Mouse (Mus musculus): ENCODE results near the gene Diras1.
"Not testable (repeated sequence)": the region's sequence is repeated elsewhere in the genome, so short reads cannot be mapped to it uniquely, and the experiment has no call there.

Diras1 gene

DNA sequence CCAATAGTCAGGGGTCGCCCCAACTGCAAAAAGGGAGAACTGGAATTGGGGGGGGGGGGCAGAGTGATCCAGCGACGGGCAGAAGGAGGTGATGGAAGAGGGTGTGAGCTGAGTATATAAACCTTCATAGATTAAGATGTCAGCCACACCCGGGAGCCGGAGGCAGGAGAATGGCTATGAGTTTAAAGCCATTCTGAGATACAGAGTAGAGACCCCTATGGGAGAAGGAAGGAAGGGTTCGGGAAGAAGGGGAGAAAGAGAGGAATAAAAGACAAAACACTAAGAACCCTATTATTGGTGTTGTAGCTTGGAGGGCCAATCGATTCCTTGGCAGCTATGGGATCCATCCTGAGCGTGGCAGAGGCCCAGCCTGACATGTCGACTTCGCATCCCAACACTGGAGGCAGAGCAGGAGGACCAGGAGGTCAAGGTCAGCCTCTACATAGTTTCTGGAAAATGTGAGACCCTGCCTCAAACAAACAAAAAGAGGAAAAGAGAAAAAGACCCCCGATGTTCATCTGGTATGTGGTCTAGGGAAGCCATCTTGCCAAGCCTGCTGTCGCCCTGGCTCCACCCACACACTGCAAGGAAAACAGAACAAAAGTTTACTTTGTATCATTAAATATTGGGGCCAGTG, at the start of gene Diras1:
TSS of gene Diras1 (minus strand) at position 24 of the 637 bp plus-strand sequence.
- DNase-seq (ENCODE audit: low spot score in 2 of 2): no peak

DNA sequence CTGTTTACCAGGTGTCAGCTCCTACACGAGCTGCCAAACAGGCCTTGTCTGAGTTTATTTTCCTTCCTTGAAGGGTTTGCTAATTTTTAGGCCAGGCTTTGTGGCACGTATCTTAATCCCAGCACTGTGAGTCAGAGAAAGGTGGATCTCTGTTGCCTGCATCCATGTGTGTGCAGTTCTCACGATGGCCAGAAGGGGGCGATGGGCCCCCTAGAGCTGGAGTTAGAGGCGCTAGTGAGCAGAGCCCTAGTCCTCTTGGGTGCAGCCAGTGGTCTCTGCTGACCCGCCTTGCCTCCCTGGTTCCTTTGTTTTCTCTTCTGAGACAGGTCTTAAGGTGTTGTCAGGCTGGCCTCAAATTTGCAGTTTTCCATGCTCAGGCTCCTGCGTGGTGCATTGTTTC, 48.0 kb upstream of the Diras1 start:
- DNase-seq (ENCODE audit: low spot score in 2 of 2): no peak

DNA sequence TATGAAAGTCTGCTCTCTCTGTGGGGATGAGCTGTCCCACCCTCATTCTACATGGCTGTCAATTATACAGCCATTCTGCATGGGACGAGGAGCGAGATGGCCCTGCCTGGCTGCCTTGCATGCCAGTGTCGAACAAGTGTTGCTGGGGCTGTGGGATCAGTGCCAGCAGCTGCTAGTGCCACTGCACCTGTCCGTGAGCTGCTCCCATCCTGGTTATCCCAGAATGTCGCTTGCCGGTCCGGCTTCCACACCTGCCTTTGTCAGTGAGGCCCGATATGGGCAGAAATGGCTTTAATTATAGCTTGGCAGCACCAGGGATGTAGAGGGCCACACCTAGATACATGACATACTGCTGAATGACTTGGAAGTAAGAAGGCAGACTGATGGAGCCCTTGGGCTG, 46.8 kb upstream of the Diras1 start:
- DNase-seq (ENCODE audit: low spot score in 2 of 2): no peak

DNA sequence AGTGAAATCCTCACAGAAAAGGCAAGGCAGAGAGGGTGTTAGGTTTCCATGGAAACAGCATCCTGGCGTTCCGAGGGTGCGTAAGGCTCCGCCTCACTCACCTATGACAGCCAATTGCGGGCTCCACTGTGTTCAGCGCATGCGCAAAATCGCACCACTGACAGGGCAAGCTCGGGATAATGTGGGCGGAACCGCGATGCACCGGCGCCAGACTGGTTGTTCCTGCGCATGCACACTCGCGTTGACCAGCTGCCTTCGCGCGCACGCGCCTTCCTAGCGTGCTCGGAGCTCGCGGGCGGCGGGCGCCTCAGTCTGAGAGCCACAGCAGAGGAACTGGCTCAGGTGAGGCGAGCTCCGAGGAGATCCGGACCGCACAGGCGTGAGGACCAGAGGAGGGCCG, 44.4 kb upstream of the Diras1 start, which contains the start of gene Thop1:
TSS of gene Thop1 (plus strand) at position 200 of the 400 bp plus-strand sequence.
- peak; percentile 96 to 97 for DNase-seq (ENCODE audit: low spot score in 2 of 2)

DNA sequence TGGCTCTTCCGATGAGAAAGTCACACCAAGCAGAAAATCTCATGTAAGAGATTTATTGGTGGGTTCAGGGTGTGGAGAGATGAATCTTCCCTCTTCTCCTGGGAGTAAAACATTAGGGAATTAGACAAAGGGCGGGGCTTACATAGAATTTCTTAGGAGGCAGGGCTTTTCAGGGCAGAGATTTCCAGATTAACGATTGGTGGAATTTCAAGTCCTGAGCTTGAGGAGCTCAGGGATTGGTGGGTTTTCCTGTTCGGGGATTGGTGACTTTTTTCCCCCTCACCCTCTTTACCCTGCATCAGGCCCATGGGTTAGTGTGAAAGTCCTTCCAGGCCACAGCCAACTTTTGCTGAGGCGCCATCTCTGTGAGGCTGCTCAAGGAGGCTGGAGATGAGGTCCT, 43.2 kb upstream of the Diras1 start:
- no peak for DNase-seq (ENCODE audit: low spot score in 2 of 2)

DNA sequence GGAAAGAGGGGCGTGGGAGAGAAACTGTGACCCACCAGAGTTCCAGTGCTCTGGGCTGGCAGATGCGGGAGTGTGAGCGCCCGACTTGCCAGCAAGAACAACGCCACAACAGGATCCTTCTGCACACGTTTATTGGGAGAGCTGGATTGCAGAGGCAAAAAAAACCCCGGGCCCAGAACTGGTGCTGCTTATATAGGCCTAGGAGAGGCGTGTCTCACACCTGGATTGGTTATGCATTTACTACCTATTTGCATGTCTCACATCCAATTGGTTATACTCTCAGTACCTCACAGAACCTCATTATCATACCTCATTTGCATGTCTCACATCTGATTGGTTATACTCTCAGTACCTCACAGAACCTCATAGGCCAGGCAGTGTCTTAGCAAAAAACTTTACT, 39.1 kb upstream of the Diras1 start:
- not testable (repeated sequence) for DNase-seq (ENCODE audit: low spot score in 2 of 2)

DNA sequence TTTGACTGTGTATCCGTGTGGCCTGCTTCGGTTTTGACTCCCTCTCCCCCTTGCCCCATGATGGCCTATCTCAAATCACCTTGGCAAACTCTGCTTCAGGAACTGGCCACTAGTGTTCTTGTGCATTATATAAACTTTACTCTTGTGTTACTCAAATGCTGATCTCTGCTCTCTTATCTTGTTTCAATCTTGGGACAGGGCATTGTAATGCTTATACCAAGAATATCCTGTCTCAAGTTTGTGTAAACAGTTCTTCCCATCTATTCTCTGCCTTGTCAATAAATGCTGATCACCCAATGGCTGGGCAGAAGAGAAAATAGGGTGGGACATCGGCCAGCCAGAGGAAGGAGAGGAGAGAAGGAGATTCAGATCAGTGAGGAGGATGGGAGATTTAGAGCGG, 37.2 kb upstream of the Diras1 start:
- DNase-seq (ENCODE audit: low spot score in 2 of 2): no peak

DNA sequence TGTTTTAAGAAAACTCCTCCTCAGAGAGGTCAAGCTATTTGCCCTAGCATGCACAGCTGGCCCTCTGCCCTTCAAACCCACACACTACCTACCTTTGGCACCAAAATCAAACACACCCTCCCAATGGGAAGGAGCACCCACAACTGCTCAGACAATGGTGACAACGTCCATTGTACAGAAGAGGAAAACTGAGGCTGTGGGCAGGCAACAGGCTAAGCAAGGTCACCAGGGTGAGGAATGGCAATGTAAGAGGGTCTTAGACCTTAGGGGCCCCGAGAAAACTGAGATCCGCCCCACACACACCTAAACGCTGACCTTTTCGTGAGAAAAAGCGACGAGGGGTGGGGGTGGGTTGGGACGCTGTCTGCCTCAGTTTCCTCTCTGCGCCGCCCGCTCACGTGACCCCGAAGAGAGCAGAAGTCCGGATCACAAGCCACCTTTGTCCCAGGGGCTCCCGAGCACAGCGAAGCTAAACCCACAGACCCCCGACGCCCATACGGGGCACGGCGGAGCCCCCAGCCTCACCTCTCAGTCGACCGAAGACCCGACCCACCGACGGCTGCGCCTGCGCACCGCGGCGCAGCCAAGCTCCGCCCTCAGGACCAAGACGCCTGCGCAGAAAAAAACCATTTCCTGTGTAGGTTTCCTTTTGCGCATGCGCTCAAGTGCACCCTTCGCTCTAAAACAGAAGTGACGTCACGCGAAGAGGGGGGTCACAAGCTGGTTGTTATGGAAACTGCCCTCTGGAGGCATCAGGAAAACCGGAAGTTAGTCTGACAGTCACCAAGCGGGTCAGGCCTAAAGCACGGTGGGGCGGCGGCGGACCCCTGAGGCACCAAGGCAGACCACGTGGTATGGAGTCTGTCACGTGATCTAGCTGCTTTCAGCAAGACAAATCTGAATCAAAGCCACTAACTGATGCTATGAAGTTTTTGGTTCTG, 34.4 kb upstream of the Diras1 start, which contains the start of gene Sgta:
TSS of gene Sgta (minus strand) at position 579 of the 941 bp plus-strand sequence.
- peak; percentile 97 to 99 for DNase-seq (ENCODE audit: low spot score in 2 of 2)

DNA sequence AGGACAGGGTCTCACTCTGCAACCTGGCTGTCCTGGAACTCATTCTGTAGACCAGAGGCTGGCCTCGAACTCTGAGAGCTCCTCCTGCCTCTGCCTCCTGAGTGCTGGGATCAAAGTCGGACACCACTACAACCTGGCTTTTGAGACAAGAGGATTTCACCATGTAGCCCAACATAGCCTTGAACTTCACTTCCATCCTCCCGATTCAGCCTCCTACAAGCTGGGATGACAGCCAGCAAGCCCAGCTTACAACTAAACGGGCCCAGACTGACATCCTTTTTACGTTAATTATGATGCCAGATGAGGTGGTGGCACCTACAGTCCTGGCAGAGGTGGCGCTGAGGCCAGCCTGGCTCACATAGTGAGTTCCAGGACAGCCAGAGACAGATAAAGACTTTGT, 33.4 kb upstream of the Diras1 start:
- no peak for DNase-seq (ENCODE audit: low spot score in 2 of 2)

DNA sequence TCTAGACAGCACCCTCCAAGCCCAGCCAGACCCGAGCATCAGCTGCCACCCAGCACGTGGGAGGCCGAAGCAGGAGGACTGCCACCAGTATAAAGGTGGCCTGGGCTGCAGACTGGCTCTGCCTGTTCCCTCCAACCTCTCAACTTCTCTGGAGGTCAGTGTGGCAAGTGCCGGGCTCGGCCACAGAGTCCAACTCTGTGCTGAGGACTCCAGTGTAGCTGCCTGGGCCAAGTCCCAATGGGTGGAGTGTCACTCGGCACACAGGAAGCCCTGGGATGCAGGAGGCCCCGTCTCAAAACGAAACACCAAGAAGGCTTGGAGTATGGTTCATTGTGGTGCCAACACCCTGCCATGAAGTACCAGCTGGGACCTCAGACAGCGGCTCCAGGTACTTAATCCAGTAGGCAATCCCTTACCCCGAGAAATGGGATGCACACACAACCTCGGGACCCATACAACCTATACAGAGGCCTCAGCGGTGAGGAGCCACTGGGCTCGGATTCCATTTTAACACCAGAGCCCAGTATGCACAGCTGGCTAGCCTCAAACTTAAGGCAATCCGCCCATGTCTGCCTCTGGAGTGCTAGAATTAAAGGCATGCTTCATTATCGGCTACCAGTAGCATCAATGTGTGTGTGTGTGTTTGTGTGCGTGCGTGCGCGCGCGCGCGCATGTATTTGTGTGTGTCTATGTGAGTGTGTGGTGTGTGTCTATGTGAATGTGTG, 32.1 kb upstream of the Diras1 start:
- no peak for DNase-seq (ENCODE audit: low spot score in 2 of 2)

DNA sequence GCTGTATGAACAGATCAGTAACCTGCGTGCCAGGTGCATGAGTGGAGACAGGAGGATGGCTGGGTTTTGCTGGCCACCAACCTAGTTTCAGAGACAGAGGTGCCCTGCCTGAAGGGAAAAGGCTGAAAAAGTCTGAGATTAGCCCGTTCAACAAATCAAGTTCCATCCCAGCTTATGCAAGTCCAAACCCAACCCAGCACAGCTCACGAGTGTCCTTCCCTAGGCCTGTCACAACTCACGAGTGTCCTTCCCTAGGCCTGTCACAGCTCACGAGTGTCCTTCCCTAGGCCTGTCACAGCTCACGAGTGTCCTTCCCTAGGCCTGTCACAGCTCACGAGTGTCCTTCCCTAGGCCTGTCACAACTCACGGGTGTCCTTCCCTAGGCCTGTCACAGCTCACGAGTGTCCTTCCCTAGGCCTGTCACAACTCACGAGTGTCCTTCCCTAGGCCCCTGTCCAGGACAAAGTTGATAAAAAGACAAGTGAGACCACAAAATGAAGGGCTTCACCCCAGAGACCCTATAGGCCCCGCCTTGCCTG, 30.4 kb upstream of the Diras1 start:
- DNase-seq (ENCODE audit: low spot score in 2 of 2): not testable (repeated sequence)

DNA sequence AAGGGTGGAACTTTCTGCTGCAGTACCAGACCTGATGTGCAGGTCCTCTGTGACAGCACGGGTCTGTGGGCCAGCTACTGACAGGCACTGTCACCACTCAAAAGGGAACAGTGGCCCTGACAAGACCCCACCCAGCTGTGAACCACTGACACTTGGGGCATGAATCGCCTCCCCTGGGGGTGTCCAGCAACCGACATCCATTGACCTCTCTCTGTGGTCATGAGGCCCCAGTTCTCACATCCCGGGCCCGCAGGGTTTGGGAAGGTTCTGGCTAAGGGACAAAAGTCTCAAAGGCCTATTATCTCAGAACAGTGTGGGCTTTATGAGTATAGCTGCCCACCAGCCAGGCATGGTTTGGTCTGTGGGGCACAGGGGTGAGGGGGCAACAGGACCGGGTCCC, 29.7 kb upstream of the Diras1 start:
- DNase-seq (ENCODE audit: low spot score in 2 of 2): no peak

DNA sequence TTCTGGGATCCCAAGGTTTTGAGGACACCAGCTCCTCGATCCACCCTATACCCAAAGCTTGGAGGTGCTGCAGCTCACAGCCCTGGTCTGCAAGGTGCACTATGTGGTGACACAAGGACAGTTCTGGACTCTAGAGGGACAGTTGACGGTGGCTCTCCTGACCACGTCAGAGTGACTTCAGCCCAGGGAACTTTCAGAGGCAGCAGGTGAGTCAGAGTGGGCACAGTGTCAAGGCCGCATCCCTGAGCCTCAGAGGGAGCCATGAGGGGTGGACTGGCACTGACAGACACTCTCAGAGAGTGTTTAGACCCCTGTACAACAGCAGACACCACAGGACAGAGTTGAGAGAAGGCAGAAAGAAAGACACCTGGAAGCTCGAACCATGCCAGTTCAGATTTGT, 27.1 kb upstream of the Diras1 start:
- DNase-seq (ENCODE audit: low spot score in 2 of 2): no peak

DNA sequence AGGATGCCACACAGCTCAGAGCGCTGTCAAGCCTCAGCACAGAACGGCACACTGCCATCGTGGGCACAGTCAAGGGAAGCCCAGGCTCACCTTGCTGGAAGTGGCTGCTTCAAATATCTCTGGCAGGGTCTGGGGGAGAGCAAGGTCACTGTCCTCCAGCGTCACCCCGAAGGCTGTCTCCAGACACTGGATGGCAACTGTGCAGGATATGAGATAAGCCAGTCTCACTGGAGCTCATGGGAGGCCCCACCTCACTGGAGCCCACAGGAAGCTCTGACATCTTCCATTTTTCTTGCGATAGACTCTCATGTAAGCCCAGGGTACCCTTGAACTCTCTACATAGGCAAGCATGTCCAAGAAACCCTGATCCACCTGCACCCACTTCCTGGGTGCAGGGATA, 25.7 kb upstream of the Diras1 start:
- DNase-seq (ENCODE audit: low spot score in 2 of 2): no peak

DNA sequence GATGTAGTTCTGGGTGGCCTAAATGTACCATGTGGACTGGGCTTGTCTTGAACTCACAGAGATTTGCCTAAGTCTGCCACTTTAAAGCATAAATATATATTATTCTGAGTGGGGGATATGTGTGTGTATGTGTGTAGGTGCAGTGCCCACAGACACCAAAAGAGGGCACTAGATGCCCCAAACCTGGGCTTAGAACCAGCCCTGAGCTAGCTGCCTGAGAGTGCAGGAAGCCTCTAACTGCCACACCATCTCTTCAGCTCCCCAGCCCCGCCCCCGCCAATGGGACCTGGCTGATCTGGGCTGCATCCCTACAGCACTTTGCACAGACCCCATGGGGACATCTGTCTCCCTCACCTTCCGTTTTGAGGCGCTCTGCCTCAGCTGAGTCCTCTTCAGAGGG, 25.2 kb upstream of the Diras1 start:
- no peak for DNase-seq (ENCODE audit: low spot score in 2 of 2)

DNA sequence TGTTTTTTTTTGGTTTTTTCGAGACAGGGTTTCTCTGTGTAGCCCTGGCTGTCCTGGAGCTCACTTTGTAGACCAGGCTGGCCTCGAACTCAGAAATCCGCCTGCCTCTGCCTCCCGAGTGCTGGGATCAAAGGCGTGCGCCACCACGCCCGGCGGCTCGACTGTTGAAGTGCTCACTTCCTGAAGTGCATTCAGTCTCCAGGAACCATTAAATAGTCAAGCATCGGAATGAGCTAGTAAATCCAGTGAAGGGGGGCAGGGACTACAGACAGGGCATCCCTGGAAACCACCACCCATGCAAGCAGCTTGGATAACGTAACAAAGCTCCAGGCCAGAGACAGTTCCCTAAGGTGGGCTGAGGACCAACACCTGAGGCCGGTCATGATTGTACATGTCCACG, 19.8 kb upstream of the Diras1 start:
- not testable (repeated sequence) for DNase-seq (ENCODE audit: low spot score in 2 of 2)

DNA sequence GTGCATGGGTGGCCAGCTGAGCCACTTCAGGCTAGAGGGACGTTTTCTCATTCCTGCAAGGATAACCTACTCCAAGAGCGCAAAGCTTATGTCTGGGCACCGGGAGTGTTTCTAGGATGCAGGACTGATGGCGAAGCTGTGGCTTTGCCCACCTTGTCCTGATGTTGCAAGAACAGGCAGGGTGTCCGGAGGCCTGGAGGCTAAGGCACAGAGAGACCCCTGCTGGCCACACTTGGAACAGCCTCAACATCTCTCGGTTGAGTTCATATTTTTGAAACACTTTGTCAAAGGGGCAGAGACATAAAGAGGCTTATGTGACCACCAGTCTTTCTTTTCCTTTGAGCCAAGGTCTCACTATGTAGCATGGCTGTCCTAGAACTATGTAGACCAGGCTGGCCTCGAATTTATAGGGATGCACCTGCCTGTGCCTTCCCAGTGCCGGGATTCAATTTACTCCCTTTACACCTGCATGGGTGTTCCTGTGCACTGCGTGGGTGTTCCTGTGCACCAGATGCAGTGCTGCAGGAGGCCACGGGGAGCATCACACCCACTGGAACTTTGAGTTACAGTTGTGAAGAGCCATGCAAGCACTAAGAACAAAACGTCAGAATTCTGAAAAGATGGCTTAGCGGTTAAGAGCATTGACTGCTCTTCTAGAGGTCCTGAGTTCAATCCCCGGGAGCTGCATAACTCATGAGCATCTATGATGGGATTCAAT, 16.2 kb upstream of the Diras1 start:
- DNase-seq (ENCODE audit: low spot score in 2 of 2): peak; percentile 58 to 73

DNA sequence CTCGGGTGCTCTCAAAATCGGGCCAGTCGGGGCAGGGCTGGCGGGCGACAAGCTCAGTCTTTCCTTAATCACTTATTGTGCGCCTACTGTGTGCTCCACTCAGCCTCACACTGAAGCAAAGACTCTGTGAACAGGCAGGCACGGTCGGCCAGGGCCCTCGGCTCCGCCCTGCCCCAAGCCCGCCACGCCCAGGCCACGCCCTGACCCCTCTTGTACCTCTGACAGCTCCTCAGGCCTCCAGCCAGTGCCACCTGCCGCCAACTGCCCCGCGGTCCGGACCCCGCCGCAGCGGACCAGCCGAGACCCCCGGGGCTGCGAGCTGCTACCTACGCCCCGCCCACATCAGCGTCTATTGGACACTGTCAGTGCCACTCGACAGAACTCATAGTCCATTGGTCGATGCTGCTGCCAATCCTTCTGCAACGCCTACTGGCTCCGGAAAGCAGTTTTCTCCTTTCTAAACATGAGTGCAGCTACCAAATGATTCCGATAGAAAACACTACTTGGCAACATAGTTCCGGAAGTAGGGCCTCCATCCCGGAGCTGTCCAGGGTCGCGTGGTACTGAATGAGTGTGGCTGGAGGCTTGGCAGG, 11.6 kb upstream of the Diras1 start, which contains the start of gene Slc39a3:
TSS of gene Slc39a3 (minus strand) at position 439 of the 593 bp plus-strand sequence.
- peak; percentile 98 for DNase-seq (ENCODE audit: low spot score in 2 of 2)

DNA sequence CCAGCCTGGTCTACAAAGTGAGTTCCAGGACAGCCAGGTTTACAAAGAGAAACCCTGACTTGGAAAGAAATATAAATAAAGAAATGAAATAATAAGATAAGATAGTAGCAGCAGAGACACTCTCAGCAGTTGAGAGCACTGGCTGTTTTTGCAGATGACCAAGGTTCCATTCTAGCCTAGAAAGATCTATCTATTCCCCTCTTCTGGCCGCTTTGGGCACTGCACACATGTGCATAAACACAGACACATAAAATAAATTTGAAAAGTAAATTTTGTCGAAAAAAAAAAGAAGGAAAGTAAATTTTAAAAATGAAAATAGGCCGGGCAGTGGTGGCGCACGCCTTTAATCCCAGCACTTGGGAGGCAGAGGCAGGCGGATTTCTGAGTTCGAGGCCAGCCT, 10.8 kb upstream of the Diras1 start:
- peak in 1 of 2 experiments; percentile 43 for DNase-seq (ENCODE audit: low spot score in 2 of 2)

DNA sequence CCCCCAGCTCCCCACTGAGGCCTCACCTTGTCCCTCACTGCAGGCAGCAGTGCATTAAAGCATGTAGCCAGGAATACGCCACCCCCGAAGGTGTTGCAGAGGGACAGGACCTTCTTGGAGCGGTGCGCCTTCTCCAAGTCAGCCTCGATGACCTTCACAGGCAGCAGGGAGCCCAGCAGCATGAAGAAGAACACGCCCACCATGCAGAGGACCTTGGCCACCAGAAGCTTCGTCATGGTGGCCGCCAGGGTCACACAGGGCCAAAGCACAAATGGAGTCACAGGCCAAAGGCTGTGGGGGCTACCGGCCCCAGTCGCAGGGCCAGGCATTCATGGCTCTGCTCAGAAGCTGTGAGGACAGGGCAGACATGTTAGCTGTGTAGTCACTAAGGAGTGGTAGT, 8.1 kb upstream of the Diras1 start:
- no peak for DNase-seq (ENCODE audit: low spot score in 2 of 2)

DNA sequence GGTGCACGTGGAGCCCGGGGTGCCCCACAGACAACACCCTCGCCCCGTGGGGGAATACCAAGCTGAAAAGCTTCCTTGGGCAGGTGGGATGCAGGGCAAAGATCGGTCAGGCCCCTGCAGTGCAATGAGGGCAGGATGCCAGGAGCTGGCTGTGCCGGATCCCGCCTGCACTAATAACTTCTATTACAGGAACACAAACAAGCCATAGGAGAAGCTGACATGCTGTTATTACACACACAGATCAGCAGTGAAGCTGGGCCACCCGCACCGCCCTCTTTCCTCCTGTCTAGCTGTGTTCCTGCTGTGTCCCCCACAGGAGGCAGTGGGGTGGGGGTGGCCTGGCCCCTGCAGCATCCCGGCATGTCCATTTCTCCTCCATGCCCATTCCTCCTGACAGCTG, 3.6 kb upstream of the Diras1 start:
- no peak for DNase-seq (ENCODE audit: low spot score in 2 of 2)

Measured in natural killer cell, adult 2 months (primary cell).